Mouse (Mus musculus): ENCODE results near the gene Prune1. TPM values are rescaled to one million over a fixed set of nuclear protein-coding genes. Genes with fewer than 3 reads are reported as not detected.
A peak's percentile ranks its signal among the peaks of the same experiment; 100 is the strongest.

Prune1 gene
- polyA plus RNA-seq, 1 experiment from 2014 or later, result 23.1 TPM

GRCm38 (mm10) chr3:95246465-95247231, 35.2 kb downstream of the Prune1 start:
- no peak for ATAC-seq (ENCODE audit: insufficient number of reproducible peaks, insufficient read depth, low FRiP score, low read depth)
- Histone ChIP-seq H3K27ac (ENCODE audit: low read length) (no peak overlapping the region), H3K9ac (replicated peaks; ENCODE audit: low read depth, low read length) (no peak overlapping the region), H3K27me3 (ENCODE audit: control insufficient read depth, insufficient read depth, low read length) (no peaks in the 10 kb centered on the region), H3K4me2 (replicated peaks; ENCODE audit: low read depth, low read length) (no peak overlapping the region), H3K4me3 (ENCODE audit: low read depth, low read length) (no peak overlapping the region), H3K36me3 (ENCODE audit: control insufficient read depth, insufficient read depth, low read length) (peaks cover 4% of the 10 kb centered on the region; the same call in 1 of the 2 replicates), H3K4me1 (ENCODE audit: control insufficient read depth, insufficient read depth, low read length) (no peaks in the 10 kb centered on the region), H3K9me3 (ENCODE audit: control insufficient read depth, low read depth, low read length) (no peaks in the 10 kb centered on the region)
- 85% methylated on average over 5 of the region's 5 CpGs for WGBS

- Histone ChIP-seq H3K9ac (replicated peaks; ENCODE audit: low read depth, low read length) (no peak overlapping the region), H3K36me3 (ENCODE audit: control insufficient read depth, insufficient read depth, low read length) (peaks cover 4% of the 10 kb centered on the region; the same call in 1 of the 2 replicates), H3K9me3 (ENCODE audit: control insufficient read depth, low read depth, low read length) (no peaks in the 10 kb centered on the region), H3K4me2 (replicated peaks; ENCODE audit: low read depth, low read length) (no peak overlapping the region), H3K27ac (ENCODE audit: low read length) (no peak overlapping the region), H3K4me1 (ENCODE audit: control insufficient read depth, insufficient read depth, low read length) (no peaks in the 10 kb centered on the region), H3K27me3 (ENCODE audit: control insufficient read depth, insufficient read depth, low read length) (no peaks in the 10 kb centered on the region), H3K4me3 (ENCODE audit: low read depth, low read length) (no peak overlapping the region)
- no peak for ATAC-seq (ENCODE audit: insufficient number of reproducible peaks, insufficient read depth, low FRiP score, low read depth)
- 74% methylated on average over 2 of the region's 2 CpGs for WGBS
Measured at GRCm38 (mm10) chr3:95243086-95243485, 38.8 kb downstream of the Prune1 start.

GRCm38 (mm10) chr3:95241498-95241897, 40.4 kb downstream of the Prune1 start, which contains the start of gene Gm128:
Gm128 (minus strand) TSS chr3:95241598.
- Histone ChIP-seq H3K4me2 (replicated peaks; ENCODE audit: low read depth, low read length) (peak within 1 kb of the TSS; percentile 20; the same call in 1 of the 2 replicates), H3K4me3 (ENCODE audit: low read depth, low read length) (no peak within 1 kb of the TSS), H3K27ac (ENCODE audit: low read length) (no peak within 1 kb of the TSS)

GRCm38 (mm10) chr3:95240900-95241299, 41.0 kb downstream of the Prune1 start:
- H3K4me1 ChIP-seq (ENCODE audit: control insufficient read depth, insufficient read depth, low read length), result no peaks in the 10 kb centered on the region
- no peaks in the 10 kb centered on the region for H3K9me3 ChIP-seq (ENCODE audit: control insufficient read depth, low read depth, low read length)
- H3K27me3 ChIP-seq (ENCODE audit: control insufficient read depth, insufficient read depth, low read length), result no peaks in the 10 kb centered on the region
- H3K27ac ChIP-seq (ENCODE audit: low read length), result no peak overlapping the region
- H3K4me2 ChIP-seq (replicated peaks; ENCODE audit: low read depth, low read length), result peak overlapping the region; percentile 20; the same call in 1 of the 2 replicates
- peaks cover 19% of the 10 kb centered on the region; the same call in 1 of the 2 replicates for H3K36me3 ChIP-seq (ENCODE audit: control insufficient read depth, insufficient read depth, low read length)
- ATAC-seq (ENCODE audit: insufficient number of reproducible peaks, insufficient read depth, low FRiP score, low read depth), result no peak
- H3K4me3 ChIP-seq (ENCODE audit: low read depth, low read length), result no peak overlapping the region
- 29% methylated on average over 17 of the region's 17 CpGs for WGBS
- H3K9ac ChIP-seq (replicated peaks; ENCODE audit: low read depth, low read length), result no peak overlapping the region

More at GRCm38 (mm10) chr3:95241498-95241897, 40.4 kb downstream of the Prune1 start, which contains the start of gene Gm128:
- Histone ChIP-seq H3K9me3 (ENCODE audit: control insufficient read depth, low read depth, low read length) (no peaks in the 10 kb centered on the region), H3K4me1 (ENCODE audit: control insufficient read depth, insufficient read depth, low read length) (no peaks in the 10 kb centered on the region), H3K36me3 (ENCODE audit: control insufficient read depth, insufficient read depth, low read length) (peaks cover 13% of the 10 kb centered on the region; the same call in 1 of the 2 replicates), H3K9ac (replicated peaks; ENCODE audit: low read depth, low read length) (no peak within 1 kb of the TSS), H3K27me3 (ENCODE audit: control insufficient read depth, insufficient read depth, low read length) (no peaks in the 10 kb centered on the region)
- 77% methylated on average over 7 of the region's 7 CpGs for WGBS
- ATAC-seq (ENCODE audit: insufficient number of reproducible peaks, insufficient read depth, low FRiP score, low read depth), result no peak

- 89% methylated on average over 12 of the region's 12 CpGs for WGBS
- H3K4me3 ChIP-seq (ENCODE audit: low read depth, low read length), result no peak overlapping the region
- no peaks in the 10 kb centered on the region for H3K9me3 ChIP-seq (ENCODE audit: control insufficient read depth, low read depth, low read length)
- H3K27me3 ChIP-seq (ENCODE audit: control insufficient read depth, insufficient read depth, low read length), result no peaks in the 10 kb centered on the region
- H3K27ac ChIP-seq (ENCODE audit: low read length), result no peak overlapping the region
- H3K4me2 ChIP-seq (replicated peaks; ENCODE audit: low read depth, low read length), result no peak overlapping the region
- peaks cover 23% of the 10 kb centered on the region for H3K36me3 ChIP-seq (ENCODE audit: control insufficient read depth, insufficient read depth, low read length)
- H3K9ac ChIP-seq (replicated peaks; ENCODE audit: low read depth, low read length), result no peak overlapping the region
- no peaks in the 10 kb centered on the region for H3K4me1 ChIP-seq (ENCODE audit: control insufficient read depth, insufficient read depth, low read length)
- ATAC-seq (ENCODE audit: insufficient number of reproducible peaks, insufficient read depth, low FRiP score, low read depth), result no peak
Measured at GRCm38 (mm10) chr3:95239971-95240370, 41.9 kb downstream of the Prune1 start.

GRCm38 (mm10) chr3:95239022-95239421, 42.9 kb downstream of the Prune1 start:
- H3K4me1 ChIP-seq (ENCODE audit: control insufficient read depth, insufficient read depth, low read length), result no peaks in the 10 kb centered on the region

GRCm38 (mm10) chr3:95237541-95238099, 44.3 kb downstream of the Prune1 start:
- Histone ChIP-seq H3K36me3 (ENCODE audit: control insufficient read depth, insufficient read depth, low read length) (peaks cover 46% of the 10 kb centered on the region), H3K4me1 (ENCODE audit: control insufficient read depth, insufficient read depth, low read length) (no peaks in the 10 kb centered on the region), H3K27me3 (ENCODE audit: control insufficient read depth, insufficient read depth, low read length) (no peaks in the 10 kb centered on the region), H3K27ac (ENCODE audit: low read length) (no peak overlapping the region), H3K9me3 (ENCODE audit: control insufficient read depth, low read depth, low read length) (no peaks in the 10 kb centered on the region), H3K4me3 (ENCODE audit: low read depth, low read length) (no peak overlapping the region), H3K9ac (replicated peaks; ENCODE audit: low read depth, low read length) (no peak overlapping the region), H3K4me2 (replicated peaks; ENCODE audit: low read depth, low read length) (no peak overlapping the region)
- 88% methylated on average over 8 of the region's 8 CpGs for WGBS
- ATAC-seq (ENCODE audit: insufficient number of reproducible peaks, insufficient read depth, low FRiP score, low read depth), result no peak

More at GRCm38 (mm10) chr3:95239022-95239421, 42.9 kb downstream of the Prune1 start:
- 88% methylated on average over 6 of the region's 6 CpGs for WGBS
- Histone ChIP-seq H3K9ac (replicated peaks; ENCODE audit: low read depth, low read length) (no peak overlapping the region), H3K36me3 (ENCODE audit: control insufficient read depth, insufficient read depth, low read length) (peaks cover 32% of the 10 kb centered on the region), H3K4me3 (ENCODE audit: low read depth, low read length) (no peak overlapping the region), H3K9me3 (ENCODE audit: control insufficient read depth, low read depth, low read length) (no peaks in the 10 kb centered on the region), H3K4me2 (replicated peaks; ENCODE audit: low read depth, low read length) (no peak overlapping the region), H3K27me3 (ENCODE audit: control insufficient read depth, insufficient read depth, low read length) (no peaks in the 10 kb centered on the region), H3K27ac (ENCODE audit: low read length) (no peak overlapping the region)
- no peak for ATAC-seq (ENCODE audit: insufficient number of reproducible peaks, insufficient read depth, low FRiP score, low read depth)

GRCm38 (mm10) chr3:95235386-95236301, 46.2 kb downstream of the Prune1 start:
- H3K4me1 ChIP-seq (ENCODE audit: control insufficient read depth, insufficient read depth, low read length), result peaks cover 7% of the 10 kb centered on the region; the same call in 1 of the 2 replicates
- H3K27me3 ChIP-seq (ENCODE audit: control insufficient read depth, insufficient read depth, low read length), result no peaks in the 10 kb centered on the region
- no peaks in the 10 kb centered on the region for H3K9me3 ChIP-seq (ENCODE audit: control insufficient read depth, low read depth, low read length)
- ATAC-seq (ENCODE audit: insufficient number of reproducible peaks, insufficient read depth, low FRiP score, low read depth), result no peak
- WGBS, result 81% methylated on average over 23 of the region's 23 CpGs
- H3K9ac ChIP-seq (replicated peaks; ENCODE audit: low read depth, low read length), result no peak overlapping the region
- H3K27ac ChIP-seq (ENCODE audit: low read length), result no peak overlapping the region
- H3K4me2 ChIP-seq (replicated peaks; ENCODE audit: low read depth, low read length), result no peak overlapping the region
- H3K4me3 ChIP-seq (ENCODE audit: low read depth, low read length), result no peak overlapping the region
- H3K36me3 ChIP-seq (ENCODE audit: control insufficient read depth, insufficient read depth, low read length), result peaks cover 59% of the 10 kb centered on the region
